Mouse (Mus musculus) mouse embryonic stem cell (cell line): ENCODE measurements around the gene Aspdh.

ENCODE experiments used
- in situ Hi-C, 2 experiments: fragments of 300-500 bp; cut with MboI; formaldehyde crosslinking; loops; 1 replicate in 1 of 2; 3 replicates in 1 of 2; pipeline ENCODE4 v1.14.3; 2019 to 2020; ENCODE audit warnings: low sequenced_read_pairs in 2 of 2, low pct_unique_long_range_greater_than_20kb in 1 of 2, mixed read lengths in 1 of 2; ENCODE audit not compliant: unreplicated experiment in 1 of 2

The Aspdh gene

GRCm38 (mm10) chr7:44467811-44468411, 2.7 kb downstream of the Aspdh start, which contains the start of gene Josd2:
Gene Josd2 (plus strand): TSS chr7:44467980.
- in situ Hi-C loops: no loop called here

GRCm38 (mm10) chr7:44468644-44469285, 3.6 kb downstream of the Aspdh start:
- in situ Hi-C loops: no loop called here

GRCm38 (mm10) chr7:44469677-44470675, 4.8 kb downstream of the Aspdh start:
- in situ Hi-C loops: no loop called here

- in situ Hi-C loops: no loop called here
These were observed 5.8 kb downstream of the Aspdh start for GRCm38 (mm10) chr7:44470696-44471612.

GRCm38 (mm10) chr7:44471880-44472557, 6.8 kb downstream of the Aspdh start:
- in situ Hi-C loops: no loop called here

- in situ Hi-C loops: no loop called here
These were observed 7.3 kb downstream of the Aspdh start for GRCm38 (mm10) chr7:44472558-44472885.

GRCm38 (mm10) chr7:44472961-44473646, 7.9 kb downstream of the Aspdh start:
- in situ Hi-C loops: no loop called here

GRCm38 (mm10) chr7:44474419-44474818, 9.2 kb downstream of the Aspdh start:
- in situ Hi-C loops: no loop called here

- in situ Hi-C loops: no loop called here
These were observed 9.9 kb downstream of the Aspdh start for GRCm38 (mm10) chr7:44475046-44475614.

- in situ Hi-C loops: no loop called here
These were observed 17.7 kb downstream of the Aspdh start for GRCm38 (mm10) chr7:44482836-44483435.

GRCm38 (mm10) chr7:44484109-44484508, 18.9 kb downstream of the Aspdh start:
- in situ Hi-C loops: no loop called here

GRCm38 (mm10) chr7:44484841-44485571, 19.8 kb downstream of the Aspdh start:
- in situ Hi-C loops: no loop called here

GRCm38 (mm10) chr7:44485572-44486195, 20.5 kb downstream of the Aspdh start:
- in situ Hi-C loops: no loop called here

GRCm38 (mm10) chr7:44486927-44487575, 21.9 kb downstream of the Aspdh start:
- in situ Hi-C loops: no loop called here

- in situ Hi-C loops: no loop called here
These were observed 22.7 kb downstream of the Aspdh start for GRCm38 (mm10) chr7:44487936-44488335.
